Mouse (Mus musculus) forelimb bud, embryonic 11.5 days (tissue): ENCODE measurements around the gene Kbtbd7.
"Not testable (repeated sequence)": the region's sequence is repeated elsewhere in the genome, so short reads cannot be mapped to it uniquely, and the experiment has no call there.

Source experiments
- DNase-seq: peaks from one replicate; pipeline ENCODE4 v3.0.0-alpha.2; 2012; ENCODE audit warnings: low read depth, low spot score

The Kbtbd7 gene

GRCm38 (mm10) chr14:79451681-79452590 lies 25.6 kb downstream of the Kbtbd7 start, which contains the start of gene Kbtbd6:
Kbtbd6 (plus strand) TSS chr14:79451835.
- DNase-seq, result peak; percentile 93

GRCm38 (mm10) chr14:79452591-79452934 lies 26.3 kb downstream of the Kbtbd7 start:
- not testable (repeated sequence) for DNase-seq

GRCm38 (mm10) chr14:79460401-79460800 lies 34.1 kb downstream of the Kbtbd7 start:
- no peak for DNase-seq

- no peak for DNase-seq
These were observed 34.7 kb downstream of the Kbtbd7 start for GRCm38 (mm10) chr14:79460988-79461387.

- DNase-seq, result no peak
These were observed 39.3 kb downstream of the Kbtbd7 start for GRCm38 (mm10) chr14:79465623-79466022.

- DNase-seq, result peak; percentile 46
These were observed 41.3 kb downstream of the Kbtbd7 start for GRCm38 (mm10) chr14:79467621-79468020.

- DNase-seq, result no peak
These were observed 47.1 kb downstream of the Kbtbd7 start for GRCm38 (mm10) chr14:79473384-79473783.
